Mouse (Mus musculus): ENCODE measurements around the gene 1810010D01Rik.

DNA sequence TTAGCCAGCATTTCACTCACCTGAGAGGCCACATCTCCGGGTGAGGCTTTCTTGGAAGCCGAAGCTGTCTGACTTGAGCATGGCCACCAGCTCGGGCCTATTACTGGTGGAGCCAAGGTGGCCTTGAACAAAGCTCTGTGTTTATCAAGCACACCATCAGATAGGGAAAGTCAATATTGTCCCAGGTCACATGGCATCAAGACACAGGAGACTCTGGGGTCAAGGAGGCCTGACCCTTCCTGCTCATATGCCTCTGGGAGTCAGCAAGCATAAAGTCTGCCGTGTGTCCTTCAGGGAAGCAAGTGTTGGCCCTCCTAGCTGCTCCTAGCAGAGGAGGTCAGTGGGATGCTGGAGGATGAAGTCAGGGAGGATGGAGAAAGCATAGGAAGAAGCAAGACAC lies at the start of gene 1810010D01Rik:
- TF ChIP-seq CTCF (IDR thresholded peaks at IDR 0.05; ENCODE audit: control insufficient read depth, insufficient read depth, low read length) (no peak), POLR2A (IDR thresholded peaks at IDR 0.05; ENCODE audit: borderline replicate concordance, control insufficient read depth, low read depth, low read length) (no peak)

All from bone marrow, adult 2 months (tissue).